Mouse (Mus musculus): Measurements from ENCODE around the gene Tgfbr3l.

Gene Tgfbr3l

GRCm38 (mm10) chr8:4213210-4214005 is 34.6 kb upstream of the Tgfbr3l start:
- peaks cover 84% of the 10 kb centered on the region for H3K27me3 ChIP-seq (ENCODE audit: insufficient read depth, low read length)
- H3K36me3 ChIP-seq (ENCODE audit: insufficient read depth, low read length) = no peaks in the 10 kb centered on the region
- TF ChIP-seq NANOG (IDR thresholded peaks at IDR 0.05; ENCODE audit: borderline replicate concordance, low read length) (no peak), POU5F1 (IDR thresholded peaks at IDR 0.05; ENCODE audit: borderline replicate concordance, low read length) (no peak), CTCF (conservative IDR thresholded peaks at IDR 0.05; ENCODE audit: low read length) (no peak)
- H3K9me3 ChIP-seq (ENCODE audit: low read length) = peaks cover 15% of the 10 kb centered on the region
- peaks cover 47% of the 10 kb centered on the region for H3K4me1 ChIP-seq (replicated peaks; ENCODE audit: low read depth, low read length)
- H3K4me3 ChIP-seq (replicated peaks; ENCODE audit: low read length) = peak overlapping the region; percentile 61

GRCm38 (mm10) chr8:4214006-4214980 is 33.7 kb upstream of the Tgfbr3l start:
- H3K27me3 ChIP-seq (ENCODE audit: insufficient read depth, low read length) = peaks cover 78% of the 10 kb centered on the region
- no peaks in the 10 kb centered on the region for H3K36me3 ChIP-seq (ENCODE audit: insufficient read depth, low read length)
- H3K4me1 ChIP-seq (replicated peaks; ENCODE audit: low read depth, low read length) = peaks cover 47% of the 10 kb centered on the region
- peak overlapping the region; percentile 61 for H3K4me3 ChIP-seq (replicated peaks; ENCODE audit: low read length)
- H3K9me3 ChIP-seq (ENCODE audit: low read length) = peaks cover 10% of the 10 kb centered on the region
- no peak for TF ChIP-seq CTCF (conservative IDR thresholded peaks at IDR 0.05; ENCODE audit: low read length)
- TF ChIP-seq NANOG (IDR thresholded peaks at IDR 0.05; ENCODE audit: borderline replicate concordance, low read length) = no peak
- TF ChIP-seq POU5F1 (IDR thresholded peaks at IDR 0.05; ENCODE audit: borderline replicate concordance, low read length) = no peak

DNA sequence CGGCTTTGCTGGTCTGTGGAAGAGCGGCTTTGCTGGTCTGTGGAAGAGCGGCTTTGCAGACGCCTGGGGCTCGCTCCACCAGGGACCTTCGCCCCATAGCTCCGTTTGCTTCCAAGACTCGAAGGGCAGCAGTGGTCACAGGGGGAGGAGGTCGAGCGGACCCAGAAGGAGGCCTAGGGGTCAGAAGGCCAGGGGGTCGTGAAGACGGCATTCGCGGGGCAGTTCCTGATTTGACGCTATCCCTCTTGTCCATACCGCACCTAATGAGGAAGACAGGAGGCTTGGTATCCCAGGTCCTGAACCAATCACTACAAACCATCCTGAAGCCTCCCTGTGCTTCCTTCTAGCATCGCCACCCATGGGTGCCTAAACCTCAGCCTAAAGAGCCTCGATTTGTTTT is 31.7 kb upstream of the Tgfbr3l start:
- Histone ChIP-seq H3K4me1 (replicated peaks; ENCODE audit: low read depth, low read length) (peaks cover 38% of the 10 kb centered on the region), H3K36me3 (ENCODE audit: insufficient read depth, low read length) (no peaks in the 10 kb centered on the region), H3K27me3 (ENCODE audit: insufficient read depth, low read length) (peaks cover 67% of the 10 kb centered on the region), H3K4me3 (replicated peaks; ENCODE audit: low read length) (peak overlapping the region; percentile 87), H3K9me3 (ENCODE audit: low read length) (no peaks in the 10 kb centered on the region)
- TF ChIP-seq CTCF (conservative IDR thresholded peaks at IDR 0.05; ENCODE audit: low read length) (no peak), POU5F1 (IDR thresholded peaks at IDR 0.05; ENCODE audit: borderline replicate concordance, low read length) (no peak), NANOG (IDR thresholded peaks at IDR 0.05; ENCODE audit: borderline replicate concordance, low read length) (no peak)

- no peaks in the 10 kb centered on the region for H3K9me3 ChIP-seq (ENCODE audit: low read length)
- peaks cover 68% of the 10 kb centered on the region for H3K27me3 ChIP-seq (ENCODE audit: insufficient read depth, low read length)
- H3K4me1 ChIP-seq (replicated peaks; ENCODE audit: low read depth, low read length) = peaks cover 38% of the 10 kb centered on the region
- TF ChIP-seq NANOG (IDR thresholded peaks at IDR 0.05; ENCODE audit: borderline replicate concordance, low read length) (no peak), POU5F1 (IDR thresholded peaks at IDR 0.05; ENCODE audit: borderline replicate concordance, low read length) (no peak), CTCF (conservative IDR thresholded peaks at IDR 0.05; ENCODE audit: low read length) (no peak)
- no peaks in the 10 kb centered on the region for H3K36me3 ChIP-seq (ENCODE audit: insufficient read depth, low read length)
- H3K4me3 ChIP-seq (replicated peaks; ENCODE audit: low read length) = peak within 1 kb of the TSS; percentile 87
Observed at GRCm38 (mm10) chr8:4216791-4217621, 31.0 kb upstream of the Tgfbr3l start, which contains the start of gene Prr36. TSS of gene Prr36 (minus strand) at chr8:4217459.

- TF ChIP-seq CTCF (conservative IDR thresholded peaks at IDR 0.05; ENCODE audit: low read length) (no peak), POU5F1 (IDR thresholded peaks at IDR 0.05; ENCODE audit: borderline replicate concordance, low read length) (no peak), NANOG (IDR thresholded peaks at IDR 0.05; ENCODE audit: borderline replicate concordance, low read length) (no peak)
- H3K27me3 ChIP-seq (ENCODE audit: insufficient read depth, low read length) = peaks cover 69% of the 10 kb centered on the region
- H3K4me3 ChIP-seq (replicated peaks; ENCODE audit: low read length) = no peak overlapping the region
- H3K9me3 ChIP-seq (ENCODE audit: low read length) = no peaks in the 10 kb centered on the region
- peaks cover 22% of the 10 kb centered on the region for H3K4me1 ChIP-seq (replicated peaks; ENCODE audit: low read depth, low read length)
- H3K36me3 ChIP-seq (ENCODE audit: insufficient read depth, low read length) = no peaks in the 10 kb centered on the region
Observed at GRCm38 (mm10) chr8:4219617-4220016, 28.4 kb upstream of the Tgfbr3l start.

GRCm38 (mm10) chr8:4222059-4222458 is 26.0 kb upstream of the Tgfbr3l start:
- Histone ChIP-seq H3K9me3 (ENCODE audit: low read length) (no peaks in the 10 kb centered on the region), H3K4me3 (replicated peaks; ENCODE audit: low read length) (no peak overlapping the region), H3K27me3 (ENCODE audit: insufficient read depth, low read length) (peaks cover 65% of the 10 kb centered on the region), H3K36me3 (ENCODE audit: insufficient read depth, low read length) (no peaks in the 10 kb centered on the region), H3K4me1 (replicated peaks; ENCODE audit: low read depth, low read length) (peaks cover 14% of the 10 kb centered on the region)
- no peak for TF ChIP-seq POU5F1 (IDR thresholded peaks at IDR 0.05; ENCODE audit: borderline replicate concordance, low read length)
- TF ChIP-seq CTCF (conservative IDR thresholded peaks at IDR 0.05; ENCODE audit: low read length) = no peak
- no peak for TF ChIP-seq NANOG (IDR thresholded peaks at IDR 0.05; ENCODE audit: borderline replicate concordance, low read length)

DNA sequence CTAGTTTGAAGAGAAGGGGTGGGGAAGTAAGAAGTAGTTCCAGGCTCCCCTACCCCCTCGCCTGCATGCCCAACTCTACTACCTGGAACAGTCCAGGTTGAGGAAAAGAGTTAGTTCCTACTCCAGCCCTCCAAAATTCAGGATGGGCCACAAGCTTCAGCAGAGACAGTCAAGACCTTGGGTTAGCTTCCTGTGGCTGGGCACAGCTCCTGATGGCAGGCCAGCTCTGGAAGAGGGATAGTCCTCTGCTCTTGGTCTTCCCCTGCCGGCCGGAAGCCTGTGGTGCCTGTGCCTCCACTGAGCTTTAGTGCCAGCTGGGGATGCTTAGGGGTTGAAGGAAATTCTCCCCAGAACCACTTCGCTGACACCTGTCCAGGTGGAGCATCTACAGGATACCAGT is 21.7 kb upstream of the Tgfbr3l start:
- Histone ChIP-seq H3K36me3 (ENCODE audit: insufficient read depth, low read length) (no peaks in the 10 kb centered on the region), H3K4me3 (replicated peaks; ENCODE audit: low read length) (peak overlapping the region; percentile 63), H3K27me3 (ENCODE audit: insufficient read depth, low read length) (peaks cover 84% of the 10 kb centered on the region), H3K9me3 (ENCODE audit: low read length) (no peaks in the 10 kb centered on the region), H3K4me1 (replicated peaks; ENCODE audit: low read depth, low read length) (peaks cover 25% of the 10 kb centered on the region)
- TF ChIP-seq CTCF (conservative IDR thresholded peaks at IDR 0.05; ENCODE audit: low read length) = no peak
